In the genomic region with DNA sequence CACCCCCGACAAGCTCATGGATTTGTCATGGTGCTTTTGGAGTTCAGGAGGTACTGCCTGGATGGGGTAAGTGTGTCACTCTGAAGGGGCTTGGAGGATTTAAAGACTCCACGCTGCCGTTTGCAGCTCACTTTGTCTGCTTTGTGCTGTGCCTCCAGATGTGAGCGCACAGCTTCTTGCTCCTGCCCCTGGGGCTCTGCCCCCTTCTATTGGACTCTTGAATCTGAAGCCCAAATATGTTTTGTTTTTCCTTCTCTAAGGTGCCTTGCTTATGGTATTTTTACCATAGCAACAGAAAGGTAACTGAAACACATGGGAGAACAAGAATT, we compare ENCODE assay signal across 22 mouse cellular contexts. TPM values are rescaled to one million over a fixed set of nuclear protein-coding genes. Genes with fewer than 3 reads are reported as not detected.
DNase-seq lines count a peak whose midpoint lies in the region; ATAC-seq and TF ChIP-seq lines count a peak whose summit lies in the region.
"Had no signal": no experiment of that assay in that cellular context is flagged by ENCODE, and none has a peak within 500 bp of the region (broad histone marks: within the 10 kb centered on the region; RNA-seq: fewer than 3 reads in every experiment).

No protein-coding gene starts in this region.

- no peak for DNase-seq in kidney, postnatal 0 days (ENCODE audit: low spot score)
- no peak for DNase-seq in kidney, postnatal 14 days
- DNase-seq in thymus, postnatal 14 days: peak; percentile 51
- no peak for DNase-seq in layer of hippocampus, adult 9-11 months
- DNase-seq in layer of hippocampus, adult 9-10 months (ENCODE audit: low spot score): no peak
- DNase-seq: adrenal gland, adult 8-10 months; cerebellum, adult 8-10 months; gastrocnemius, postnatal 10 days; heart, postnatal 10 days; left cerebral cortex, postnatal 4 days; liver, embryonic 13.5 days; lung, postnatal 14 days; right cerebral cortex, postnatal 25 days had no signal

- WGBS in kidney, postnatal 0 days: 61% methylated on average over 4 of the region's 4 CpGs
- WGBS in embryonic facial prominence, embryonic 13.5 days: 33% methylated on average over 4 of the region's 4 CpGs

- H3K27ac ChIP-seq in kidney, postnatal 0 days: peak overlapping the region; percentile 95
- H3K27ac ChIP-seq in embryonic facial prominence, embryonic 13.5 days: peak overlapping the region; percentile 99
- H3K27ac ChIP-seq in embryonic fibroblast, embryonic 13.5 days (ENCODE audit: insufficient read depth, low read length): peak overlapping the region; percentile 50
- H3K27ac ChIP-seq: hindbrain, embryonic 15.5 days; intestine, embryonic 15.5 days; liver, embryonic 13.5 days; midbrain, embryonic 15.5 days had no signal

- no peak for TF ChIP-seq POLR2A in embryonic fibroblast, embryonic 13.5 days (IDR thresholded peaks at IDR 0.05; ENCODE audit: low read depth, low read length)

- H3K27me3 ChIP-seq in kidney, postnatal 0 days (ENCODE audit: insufficient read depth, low read length): no peaks in the 10 kb centered on the region
- no peaks in the 10 kb centered on the region for H3K27me3 ChIP-seq in embryonic facial prominence, embryonic 13.5 days
- H3K27me3 ChIP-seq: hindbrain, embryonic 15.5 days; intestine, embryonic 15.5 days; liver, embryonic 13.5 days; midbrain, embryonic 15.5 days; stomach, embryonic 15.5 days had no signal

- no peak overlapping the region for H3K4me2 ChIP-seq in kidney, postnatal 0 days (ENCODE audit: low read length)
- H3K4me2 ChIP-seq in embryonic facial prominence, embryonic 13.5 days: no peak overlapping the region
- H3K4me2 ChIP-seq: hindbrain, embryonic 15.5 days; intestine, embryonic 15.5 days; liver, embryonic 13.5 days; midbrain, embryonic 15.5 days; stomach, embryonic 15.5 days had no signal

- no peak for TF ChIP-seq CTCF in kidney, postnatal 0 days (IDR thresholded peaks at IDR 0.05; ENCODE audit: low read depth)
- TF ChIP-seq CTCF in embryonic fibroblast, embryonic 13.5 days (IDR thresholded peaks at IDR 0.05; ENCODE audit: borderline replicate concordance, insufficient read depth, low read length): no peak

- no peak overlapping the region for H3K4me3 ChIP-seq in kidney, postnatal 0 days (replicated peaks; ENCODE audit: low read depth, low read length)
- no peak overlapping the region for H3K4me3 ChIP-seq in embryonic facial prominence, embryonic 13.5 days
- H3K4me3 ChIP-seq in embryonic fibroblast, embryonic 13.5 days (ENCODE audit: insufficient read depth, low read length): no peak overlapping the region
- H3K4me3 ChIP-seq: hindbrain, embryonic 15.5 days; intestine, embryonic 15.5 days; layer of hippocampus, adult 2 months; liver, embryonic 13.5 days; midbrain, embryonic 15.5 days; stomach, embryonic 15.5 days had no signal

- no peak for ATAC-seq in kidney, postnatal 0 days (replicated peaks; ENCODE audit: low FRiP score, low read depth)
- no peak for ATAC-seq in embryonic facial prominence, embryonic 13.5 days (ENCODE audit: insufficient number of reproducible peaks, insufficient read depth, low FRiP score, low TSS enrichment, low read depth)
- ATAC-seq: intestine, embryonic 15.5 days; midbrain, embryonic 15.5 days had no signal

- peaks cover 12% of the 10 kb centered on the region for H3K4me1 ChIP-seq in kidney, postnatal 0 days (replicated peaks; ENCODE audit: insufficient read depth, low read length)
- peaks cover 32% of the 10 kb centered on the region for H3K4me1 ChIP-seq in embryonic facial prominence, embryonic 13.5 days
- H3K4me1 ChIP-seq in embryonic fibroblast, embryonic 13.5 days (ENCODE audit: control insufficient read depth, insufficient read depth, low read length): peaks cover 5% of the 10 kb centered on the region

- H3K36me3 ChIP-seq in kidney, postnatal 0 days (ENCODE audit: insufficient read depth, low read length): no peaks in the 10 kb centered on the region
- peaks cover 5% of the 10 kb centered on the region; the same call in 1 of the 2 replicates for H3K36me3 ChIP-seq in embryonic facial prominence, embryonic 13.5 days
- H3K36me3 ChIP-seq: hindbrain, embryonic 15.5 days; intestine, embryonic 15.5 days; liver, embryonic 13.5 days; midbrain, embryonic 15.5 days; stomach, embryonic 15.5 days had no signal

- no peaks in the 10 kb centered on the region for H3K9me3 ChIP-seq in kidney, postnatal 0 days (replicated peaks; ENCODE audit: low read length)
- peaks cover 3% of the 10 kb centered on the region for H3K9me3 ChIP-seq in embryonic facial prominence, embryonic 13.5 days
- H3K9me3 ChIP-seq: hindbrain, embryonic 15.5 days; intestine, embryonic 15.5 days; liver, embryonic 13.5 days; midbrain, embryonic 15.5 days; stomach, embryonic 15.5 days had no signal

- no peak overlapping the region for H3K9ac ChIP-seq in kidney, postnatal 0 days (ENCODE audit: low read depth, low read length)
- H3K9ac ChIP-seq in embryonic facial prominence, embryonic 13.5 days: 0 out of 2 replicates have a peak overlapping the region, but pooled peaks have one; percentile 7
- H3K9ac ChIP-seq: hindbrain, embryonic 15.5 days; intestine, embryonic 15.5 days; liver, embryonic 13.5 days; midbrain, embryonic 15.5 days; stomach, embryonic 15.5 days had no signal

RNA-seq across cellular contexts. Expression of a gene that starts 1.7 kb away (rescaled TPM):
- polyA plus RNA-seq in kidney, postnatal 0 days (2015; fragmentation: Nextera tagmentation; extraction: Ambion mirVana): 0.22 TPM in 1 of 2 replicates, not detected in the other
- polyA plus RNA-seq in embryonic facial prominence, embryonic 13.5 days (2015; fragmentation: Nextera tagmentation; extraction: Ambion mirVana): 1.6 and 2.4 TPM in 2 replicates
- 7.0 and 7.1 TPM in 2 replicates for polyA plus RNA-seq in embryonic fibroblast, embryonic 13.5 days (2011; ENCODE audit: insufficient read length, low read depth, missing spikeins)
- polyA plus RNA-seq: embryonic facial prominence, embryonic 11.5 days; forebrain, embryonic 11.5 days had no signal
